Mouse (Mus musculus) kidney, embryonic 16.5 days (tissue): Measurements from ENCODE around the gene Angptl4. TPM values are rescaled to one million over a fixed set of nuclear protein-coding genes. Genes with fewer than 3 reads are reported as not detected.
"Not testable (repeated sequence)": the region's sequence is repeated elsewhere in the genome, so short reads cannot be mapped to it uniquely, and the experiment has no call there.

Experiments
- ATAC-seq: fragments of 200-750 bp; cut with Nextera tagmentation; 2 replicates; pipeline ENCODE4 v1.8.0; 2017; ENCODE audit warnings: moderate TSS enrichment; ENCODE audit not compliant: low FRiP score, low TSS enrichment
- H3K27ac ChIP-seq: fragments of 300-500 bp; sonication (generic); 2 replicates; pipeline ENCODE4 v1.5.1; 2014; ENCODE audit warnings: low read length
- H3K27me3 ChIP-seq: fragments of 300-500 bp; sonication (generic); 2 replicates; pipeline ENCODE4 v1.6.1; 2014; ENCODE audit warnings: low read length, control low read depth, mixed read lengths; ENCODE audit not compliant: insufficient read depth
- H3K36me3 ChIP-seq: fragments of 300-500 bp; sonication (generic); 2 replicates; pipeline ENCODE4 v1.6.1; 2014; ENCODE audit warnings: low read length, control low read depth, mixed read lengths; ENCODE audit not compliant: insufficient read depth
- H3K4me1 ChIP-seq: fragments of 300-500 bp; sonication (generic); 2 replicates; pipeline ENCODE4 v1.6.1; 2014; ENCODE audit warnings: low read length, control low read depth, mixed read lengths; ENCODE audit not compliant: insufficient read depth
- H3K4me2 ChIP-seq: fragments of 300-500 bp; sonication (generic); replicated peaks from 2 replicates; pipeline ENCODE4 v1.6.1; 2014; ENCODE audit warnings: low read depth, low read length
- H3K4me3 ChIP-seq: fragments of 300-500 bp; sonication (generic); 2 replicates; pipeline ENCODE4 v1.5.1; 2014; ENCODE audit warnings: mild to moderate bottlenecking, low read length
- H3K9ac ChIP-seq: fragments of 300-500 bp; sonication (generic); replicated peaks from 2 replicates; pipeline ENCODE4 v1.6.1; 2014; ENCODE audit warnings: low read length
- H3K9me3 ChIP-seq: fragments of 300-500 bp; sonication (generic); 2 replicates; pipeline ENCODE4 v1.6.1; 2016; ENCODE audit warnings: low read length, control low read depth
- WGBS: fragments of 180-500 bp; shearing (Covaris S2); extraction: QIAGEN DNeasy Blood & Tissue Kit; methylation state at CpG from one replicate; pipeline ENCODE4 v1.1.7; 2014; 5-methylcytosine and 5-hydroxymethylcytosine counted together
- polyA plus RNA-seq: library from polyadenylated mRNA; unstranded; fragments of >200 nt; fragmentation: Nextera tagmentation; extraction: Ambion mirVana; gene quantifications from 2 replicates; pipeline ENCODE4 v1.2.1, GENCODE M21; 2015

Angptl4 gene
- polyA plus RNA-seq, 1 experiment from 2014 or later = 29.5 TPM

DNA sequence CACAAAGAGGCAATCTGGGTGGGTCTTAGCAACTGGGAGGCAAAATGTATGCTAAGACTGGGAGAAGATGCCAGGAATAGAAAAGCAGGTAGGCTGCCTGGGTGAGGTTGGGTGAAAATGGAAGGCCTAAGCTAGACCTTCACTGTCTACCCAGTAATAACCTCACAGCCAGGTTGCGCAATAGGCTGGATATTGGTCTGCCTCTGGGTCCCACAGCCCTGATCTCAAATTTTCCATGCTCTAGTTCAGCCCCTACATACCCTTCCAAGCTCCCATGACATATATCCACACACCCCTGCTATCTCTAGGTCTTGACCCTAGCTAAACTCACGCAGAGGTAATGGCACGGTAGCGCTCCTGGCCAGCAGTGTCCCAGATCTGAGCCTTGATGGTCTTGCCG is 32.2 kb downstream of the Angptl4 start:
- Histone ChIP-seq H3K27me3 (no peaks in the 10 kb centered on the region), H3K4me2 (no peak overlapping the region), H3K4me3 (no peak overlapping the region), H3K9me3 (no peaks in the 10 kb centered on the region), H3K27ac (no peak overlapping the region), H3K4me1 (no peaks in the 10 kb centered on the region), H3K9ac (no peak overlapping the region), H3K36me3 (peaks cover 44% of the 10 kb centered on the region)
- no peak for ATAC-seq
- WGBS = 93% methylated on average over 5 of the region's 5 CpGs

DNA sequence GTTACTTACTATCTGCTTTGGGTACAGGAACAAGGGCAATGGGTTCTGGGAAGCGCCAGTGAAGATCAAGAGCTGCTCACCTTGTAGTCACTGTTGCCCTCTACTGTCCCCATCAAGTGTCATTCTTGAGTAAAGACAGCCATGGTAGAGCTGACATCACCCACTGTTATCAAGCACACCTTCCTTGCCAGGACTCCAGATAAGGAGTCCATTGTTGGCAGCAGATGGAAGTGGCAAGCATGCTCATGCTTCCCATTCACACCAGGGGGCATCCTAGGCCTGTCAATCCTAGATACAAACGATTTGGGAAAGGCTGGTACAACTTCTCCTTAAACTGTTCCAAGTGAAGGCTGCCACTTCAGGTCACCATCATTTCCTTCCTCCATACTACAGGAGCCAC is 35.6 kb downstream of the Angptl4 start:
- H3K9ac ChIP-seq = no peak overlapping the region
- 0 out of 2 replicates have a peak, but pooled peaks cover 6% of the 10 kb centered on the region for H3K9me3 ChIP-seq
- H3K27ac ChIP-seq = no peak overlapping the region
- 78% methylated on average over 2 of the region's 2 CpGs for WGBS
- no peak overlapping the region for H3K4me3 ChIP-seq
- no peaks in the 10 kb centered on the region for H3K4me1 ChIP-seq
- H3K27me3 ChIP-seq = no peaks in the 10 kb centered on the region
- H3K4me2 ChIP-seq = no peak overlapping the region
- ATAC-seq = no peak
- H3K36me3 ChIP-seq = peaks cover 41% of the 10 kb centered on the region

DNA sequence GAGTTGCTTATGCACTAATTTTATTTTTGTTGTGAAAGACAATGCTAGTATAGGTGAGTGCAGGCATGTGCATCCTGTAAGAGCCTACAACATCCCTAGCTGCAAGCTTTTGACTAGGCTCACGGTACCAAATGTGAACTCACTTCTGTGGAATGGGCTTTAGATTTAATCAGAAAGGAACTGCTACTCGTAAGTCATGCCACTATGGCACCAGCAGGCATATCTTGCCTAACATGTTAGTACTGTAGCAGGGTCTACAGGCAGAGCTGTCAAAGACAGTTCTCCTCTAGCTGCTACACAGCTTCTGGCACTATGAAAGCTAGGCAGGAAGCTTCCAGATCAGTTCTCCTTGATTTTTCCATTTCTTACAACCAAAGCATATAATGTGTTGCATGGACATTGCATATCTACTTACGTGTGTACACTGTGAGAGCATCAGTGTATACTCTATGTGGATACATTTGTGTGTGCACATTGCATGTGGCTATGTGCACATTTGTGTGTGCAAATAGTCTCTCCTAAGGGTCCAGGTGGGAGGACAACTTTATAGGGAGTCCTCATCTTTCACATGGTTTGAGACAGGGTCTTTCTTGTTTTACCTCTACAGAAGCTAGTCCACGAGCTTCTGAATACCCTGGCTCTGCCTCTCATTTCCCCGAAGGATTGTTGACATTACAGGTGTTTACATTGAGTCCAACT is 36.8 kb downstream of the Angptl4 start:
- 86% methylated on average over 5 of the region's 5 CpGs for WGBS
- Histone ChIP-seq H3K27ac (no peak overlapping the region), H3K36me3 (peaks cover 31% of the 10 kb centered on the region), H3K9ac (no peak overlapping the region), H3K9me3 (0 out of 2 replicates have a peak, but pooled peaks cover 6% of the 10 kb centered on the region), H3K4me1 (no peaks in the 10 kb centered on the region), H3K4me3 (no peak overlapping the region), H3K4me2 (no peak overlapping the region), H3K27me3 (no peaks in the 10 kb centered on the region)
- ATAC-seq = no peak

DNA sequence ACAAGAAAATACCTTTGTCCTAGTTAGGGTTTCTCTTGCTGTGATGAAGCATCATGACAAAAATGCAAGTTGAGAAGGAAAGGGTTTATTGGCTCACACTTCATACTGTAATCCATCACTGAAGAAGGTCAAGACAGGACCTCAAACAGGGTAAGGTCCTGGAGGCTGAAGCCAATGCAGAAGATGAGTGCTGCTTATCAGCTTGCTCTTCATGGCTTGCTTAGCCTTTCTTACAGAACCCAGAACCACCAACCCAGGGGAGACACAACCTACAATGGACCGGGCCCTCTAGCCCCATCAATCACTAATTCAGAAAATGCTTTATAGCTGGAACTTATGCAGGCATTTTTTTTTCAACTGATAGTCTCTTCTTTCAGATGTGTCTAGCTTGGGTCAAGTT is 39.2 kb downstream of the Angptl4 start:
- ATAC-seq = no peak
- no peaks in the 10 kb centered on the region for H3K27me3 ChIP-seq
- H3K9me3 ChIP-seq = 0 out of 2 replicates have a peak, but pooled peaks cover 6% of the 10 kb centered on the region
- peaks cover 8% of the 10 kb centered on the region for H3K36me3 ChIP-seq
- H3K27ac ChIP-seq = no peak overlapping the region
- 91% methylated on average over 1 of the region's 1 CpGs for WGBS
- no peaks in the 10 kb centered on the region for H3K4me1 ChIP-seq
- no peak overlapping the region for H3K4me3 ChIP-seq
- H3K9ac ChIP-seq = no peak overlapping the region
- no peak overlapping the region for H3K4me2 ChIP-seq

DNA sequence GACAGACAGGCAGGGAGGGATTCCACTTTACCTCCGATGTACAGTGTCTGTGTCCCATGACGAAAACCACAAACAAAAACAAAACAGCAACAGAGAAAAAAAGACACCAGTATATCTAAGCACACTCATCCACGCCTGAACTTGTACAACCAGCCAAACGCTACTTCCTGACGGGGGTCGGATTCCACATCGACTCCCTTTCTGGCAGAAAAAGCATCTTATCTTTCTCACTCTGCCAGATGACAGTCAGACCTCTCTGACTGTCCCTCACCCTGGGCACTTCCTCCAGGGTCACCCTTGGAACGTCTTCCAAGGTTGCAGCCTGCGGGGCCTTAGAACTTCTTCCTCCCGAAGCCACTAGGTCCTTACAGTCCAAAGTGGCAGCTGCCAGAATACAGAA is 48.1 kb downstream of the Angptl4 start:
- H3K36me3 ChIP-seq, H3K4me2 ChIP-seq, ATAC-seq, H3K9me3 ChIP-seq, H3K27ac ChIP-seq, H3K4me1 ChIP-seq, H3K4me3 ChIP-seq, H3K9ac ChIP-seq, H3K27me3 ChIP-seq: not testable (repeated sequence)
- 40% methylated on average over 10 of the region's 10 CpGs for WGBS

DNA sequence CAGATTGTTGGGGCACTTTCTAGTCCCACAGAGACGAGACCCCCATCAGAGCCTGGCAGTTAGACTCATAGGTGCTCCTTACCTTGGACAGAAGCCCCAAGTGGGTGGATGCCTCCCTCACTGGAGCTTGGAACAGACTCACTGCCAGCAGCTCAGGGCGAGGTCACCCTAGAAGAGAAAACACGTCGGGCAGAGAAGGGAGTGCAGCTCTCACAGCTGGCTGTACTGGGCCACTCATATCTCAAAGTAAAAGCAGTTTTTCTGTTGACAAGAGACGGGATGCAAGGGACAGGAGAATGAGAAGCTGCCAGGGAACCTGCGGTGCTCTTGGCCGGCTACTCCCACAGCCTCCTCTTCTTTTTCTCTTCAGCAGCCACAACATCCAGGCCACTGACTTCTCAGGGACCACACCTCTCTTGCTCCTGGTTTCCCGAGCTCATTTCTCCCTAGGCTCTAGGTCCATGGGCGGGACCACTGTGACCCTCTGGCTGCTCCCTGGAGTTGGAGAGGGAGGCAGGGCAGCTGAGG is 49.0 kb downstream of the Angptl4 start:
- not testable (repeated sequence) for H3K4me3 ChIP-seq, ATAC-seq, H3K27ac ChIP-seq, H3K4me2 ChIP-seq, H3K9ac ChIP-seq, H3K36me3 ChIP-seq, H3K9me3 ChIP-seq, H3K27me3 ChIP-seq, H3K4me1 ChIP-seq
- 43% methylated on average over 9 of the region's 9 CpGs for WGBS

DNA sequence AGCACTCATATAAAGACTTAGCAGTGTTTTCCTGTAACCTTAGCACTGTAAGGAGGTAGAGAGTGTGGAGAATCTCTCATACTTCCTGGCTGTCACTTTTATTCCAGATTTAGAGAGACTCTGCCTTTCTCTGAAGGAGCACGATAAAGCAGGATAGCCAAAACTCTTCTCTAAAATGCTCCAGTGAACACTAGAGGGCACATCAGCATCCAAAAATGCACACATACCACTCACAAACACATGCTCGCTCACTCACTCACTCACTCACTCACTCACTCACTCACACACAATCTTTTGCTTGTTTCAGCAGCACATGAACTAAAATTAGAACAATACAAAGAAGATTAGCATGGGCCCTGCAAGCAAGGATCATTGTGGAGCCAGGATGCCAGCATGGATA is 52.4 kb downstream of the Angptl4 start:
- ATAC-seq = no peak

DNA sequence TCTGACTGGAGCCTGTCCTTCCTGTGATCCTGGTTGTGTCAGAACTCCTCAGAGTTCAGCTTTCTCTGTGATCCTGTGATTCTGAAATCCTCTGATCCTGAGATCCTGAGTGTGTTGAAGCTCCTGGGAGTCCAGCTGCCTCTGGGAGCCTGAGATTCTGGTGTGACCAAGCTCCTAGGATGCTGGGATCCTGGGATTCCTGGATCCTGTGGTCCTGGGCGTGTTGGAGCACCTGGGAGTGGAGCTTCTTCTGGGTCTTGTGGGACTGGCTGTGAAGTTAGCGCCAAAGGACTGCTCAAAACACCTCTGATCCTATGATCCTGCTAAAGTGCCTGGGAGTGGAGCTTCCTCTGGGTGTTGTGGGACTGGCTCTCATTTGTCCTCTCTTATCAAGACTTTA is 53.2 kb downstream of the Angptl4 start:
- H3K9me3 ChIP-seq = no peaks in the 10 kb centered on the region
- 86% methylated on average over 2 of the region's 2 CpGs for WGBS
- H3K4me1 ChIP-seq = no peaks in the 10 kb centered on the region
- no peak overlapping the region for H3K27ac ChIP-seq
- H3K27me3 ChIP-seq = no peaks in the 10 kb centered on the region
- ATAC-seq = no peak
- no peak overlapping the region for H3K4me2 ChIP-seq
- no peak overlapping the region for H3K4me3 ChIP-seq
- H3K9ac ChIP-seq = no peak overlapping the region
- H3K36me3 ChIP-seq = no peaks in the 10 kb centered on the region

More for the DNA sequence above, 52.4 kb downstream of the Angptl4 start:
- H3K4me1 ChIP-seq = no peaks in the 10 kb centered on the region
- H3K4me3 ChIP-seq = no peak overlapping the region
- H3K27ac ChIP-seq = no peak overlapping the region
- H3K9ac ChIP-seq = no peak overlapping the region
- no peaks in the 10 kb centered on the region for H3K36me3 ChIP-seq
- H3K9me3 ChIP-seq = no peaks in the 10 kb centered on the region
- H3K4me2 ChIP-seq = no peak overlapping the region
- WGBS = 58% methylated on average over 2 of the region's 2 CpGs
- H3K27me3 ChIP-seq = no peaks in the 10 kb centered on the region

Other genes starting within 250 kb of the Angptl4 start
- 2.1 and 2.7 TPM in 2 replicates for gene Myo1f, start 226.1 kb downstream of the Angptl4 start, polyA plus RNA-seq
- 46.3 and 58.4 TPM in 2 replicates for gene Zfp414, start 152.7 kb downstream of the Angptl4 start, polyA plus RNA-seq
- 0.31 and 0.63 TPM in 2 replicates for gene Pram1, start 143.8 kb downstream of the Angptl4 start, polyA plus RNA-seq
- 390 and 407 TPM in 2 replicates for gene Hnrnpm, start 95.0 kb downstream of the Angptl4 start, polyA plus RNA-seq
- gene March2, start 63.2 kb downstream of the Angptl4 start, polyA plus RNA-seq = 58.4 and 61.9 TPM in 2 replicates
- gene Rab11b, start 21.3 kb downstream of the Angptl4 start, polyA plus RNA-seq = 245 and 303 TPM in 2 replicates
- gene Kank3, start 28.7 kb upstream of the Angptl4 start, polyA plus RNA-seq = 65.0 and 73.5 TPM in 2 replicates
- gene Rps28, start 42.7 kb upstream of the Angptl4 start, polyA plus RNA-seq = 796 and 818 TPM in 2 replicates
- 480 and 498 TPM in 2 replicates for gene Ndufa7, start 42.7 kb upstream of the Angptl4 start, polyA plus RNA-seq
- 120 and 122 TPM in 2 replicates for gene Cd320, start 61.3 kb upstream of the Angptl4 start, polyA plus RNA-seq
- not detected in 2 replicates for gene Gm7029, start 92.0 kb upstream of the Angptl4 start, polyA plus RNA-seq
- gene Kifc1, start 108.8 kb upstream of the Angptl4 start, polyA plus RNA-seq = 9.6 and 10.5 TPM in 2 replicates
- 0.22 TPM in 1 of 2 replicates, not detected in the other for gene Platr17, start 123.3 kb upstream of the Angptl4 start, polyA plus RNA-seq
- gene Daxx, start 127.6 kb upstream of the Angptl4 start, polyA plus RNA-seq = 59.9 and 60.1 TPM in 2 replicates
- gene Tapbp, start 134.1 kb upstream of the Angptl4 start, polyA plus RNA-seq = 36.1 and 39.2 TPM in 2 replicates
- gene Zbtb22, start 134.1 kb upstream of the Angptl4 start, polyA plus RNA-seq = 20.6 and 20.9 TPM in 2 replicates
- gene Rgl2, start 147.7 kb upstream of the Angptl4 start, polyA plus RNA-seq = 35.9 and 38.0 TPM in 2 replicates
- gene Pfdn6, start 158.5 kb upstream of the Angptl4 start, polyA plus RNA-seq = 168 and 174 TPM in 2 replicates
- 32.7 and 37.7 TPM in 2 replicates for gene Wdr46, start 158.8 kb upstream of the Angptl4 start, polyA plus RNA-seq
- gene B3galt4, start 169.7 kb upstream of the Angptl4 start, polyA plus RNA-seq = 6.2 and 6.9 TPM in 2 replicates
- 51.9 and 54.7 TPM in 2 replicates for gene Vps52, start 174.0 kb upstream of the Angptl4 start, polyA plus RNA-seq
- 1,660 and 1,786 TPM in 2 replicates for gene Rps18, start 174.2 kb upstream of the Angptl4 start, polyA plus RNA-seq
- gene H2-K1, start 218.5 kb upstream of the Angptl4 start, polyA plus RNA-seq = 31.5 and 32.7 TPM in 2 replicates
- 14.7 and 18.7 TPM in 2 replicates for gene Ring1, start 242.8 kb upstream of the Angptl4 start, polyA plus RNA-seq
- gene H2-Ke6, start 246.2 kb upstream of the Angptl4 start, polyA plus RNA-seq = 52.9 and 54.0 TPM in 2 replicates
- 227 and 231 TPM in 2 replicates for gene Slc39a7, start 249.9 kb upstream of the Angptl4 start, polyA plus RNA-seq
- gene Rxrb, start 250.0 kb upstream of the Angptl4 start, polyA plus RNA-seq = 52.7 and 56.7 TPM in 2 replicates